ENCODE assay signal across 21 mouse cellular contexts in the genomic region with DNA sequence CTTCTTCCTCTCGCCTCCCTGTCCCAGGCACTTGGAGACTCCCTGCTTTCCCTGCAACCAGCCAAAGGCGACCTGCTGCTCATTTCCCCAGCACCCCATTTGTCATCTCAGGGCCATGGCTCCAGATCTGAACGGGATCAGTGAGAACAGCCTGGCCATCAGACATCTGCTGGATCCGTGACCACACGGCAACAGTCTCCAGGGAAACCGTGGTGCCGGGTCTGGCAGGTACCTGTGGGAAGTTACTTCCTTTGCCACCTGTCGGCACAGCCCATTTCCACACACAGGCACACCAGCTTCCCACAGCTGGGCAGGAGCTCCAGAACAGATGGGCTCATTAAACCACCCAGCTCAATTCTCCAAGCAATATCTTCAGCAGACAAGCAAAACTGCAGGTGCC. TPM values are rescaled to one million over a fixed set of nuclear protein-coding genes. Genes with fewer than 3 reads are reported as not detected.
DNase-seq lines count a peak whose midpoint lies in the region; ATAC-seq and TF ChIP-seq lines count a peak whose summit lies in the region.
"Had no signal": no experiment of that assay in that cellular context is flagged by ENCODE, and none has a peak within 500 bp of the region (broad histone marks: within the 10 kb centered on the region; RNA-seq: fewer than 3 reads in every experiment).

No protein-coding gene starts in this region.

- no peak overlapping the region for H3K4me3 ChIP-seq in gastrocnemius, adult 2 months
- no peak overlapping the region for H3K4me3 ChIP-seq in limb, embryonic 11.5 days (ENCODE audit: low read depth, low read length)
- no peak overlapping the region for H3K4me3 ChIP-seq in limb, embryonic 10.5 days
- H3K4me3 ChIP-seq: embryonic facial prominence, embryonic 13.5 days; forebrain, embryonic 13.5 days; layer of hippocampus, adult 2 months; left cerebral cortex, adult 2 months had no signal

- peak; percentile 45 for DNase-seq in cerebellum, adult 11-12 months
- no peak for DNase-seq in cerebellum, adult 9-10 months
- DNase-seq in gastrocnemius, adult 2 months = peak; percentile 4
- DNase-seq in gastrocnemius, adult 8-10 months (ENCODE audit: low spot score in 2 of 2) = no peak
- peak; percentile 22 for DNase-seq in limb, embryonic 11.5 days (ENCODE audit: low spot score)
- DNase-seq in limb, embryonic 10.5 days (ENCODE audit: low spot score) = no peak
- peak; percentile 38 to 41 for DNase-seq in cerebellum, postnatal 25 days
- no peak for DNase-seq in spleen, adult 18-20 months
- DNase-seq: adrenal gland, postnatal 14 days; gastrocnemius, postnatal 14 days; heart, adult 11 months; kidney, postnatal 14 days; liver; liver, postnatal 0 days had no signal

- intact Hi-C loops in gastrocnemius, adult 2 months (cut with DNase I) = no loop called here

- H3K9me3 ChIP-seq in limb, embryonic 11.5 days (ENCODE audit: control insufficient read depth, low read length) = no peaks in the 10 kb centered on the region
- no peaks in the 10 kb centered on the region for H3K9me3 ChIP-seq in limb, embryonic 10.5 days (replicated peaks)
- H3K9me3 ChIP-seq: embryonic facial prominence, embryonic 13.5 days; forebrain, embryonic 13.5 days had no signal

- no peaks in the 10 kb centered on the region; the same call in 1 of the 2 replicates for H3K36me3 ChIP-seq in limb, embryonic 11.5 days (ENCODE audit: control insufficient read depth, insufficient read depth, low read length)
- H3K36me3 ChIP-seq in limb, embryonic 10.5 days = peaks cover 58% of the 10 kb centered on the region

- no peak for TF ChIP-seq CTCF in gastrocnemius, adult 2 months (IDR thresholded peaks at IDR 0.05)

- WGBS in limb, embryonic 11.5 days = 77% methylated on average over 8 of the region's 8 CpGs
- 77% methylated on average over 8 of the region's 8 CpGs for WGBS in limb, embryonic 10.5 days

- H3K27ac ChIP-seq in gastrocnemius, adult 2 months = no peak overlapping the region
- no peak overlapping the region for H3K27ac ChIP-seq in limb, embryonic 11.5 days (replicated peaks; ENCODE audit: low read depth, low read length)
- H3K27ac ChIP-seq in limb, embryonic 10.5 days = no peak overlapping the region
- H3K27ac ChIP-seq: embryonic facial prominence, embryonic 13.5 days; forebrain, embryonic 13.5 days; layer of hippocampus, adult 2 months; left cerebral cortex, adult 2 months; macrophage had no signal

- no peak overlapping the region for H3K4me2 ChIP-seq in limb, embryonic 11.5 days (ENCODE audit: low read depth, severe bottlenecking)
- H3K4me2 ChIP-seq: embryonic facial prominence, embryonic 13.5 days; forebrain, embryonic 13.5 days; heart, embryonic 11.5 days had no signal

- no peak for ATAC-seq in limb, embryonic 11.5 days (ENCODE audit: insufficient number of reproducible peaks, low FRiP score, low TSS enrichment, low read depth)
- ATAC-seq: forebrain, embryonic 13.5 days; liver, postnatal 0 days; lung, postnatal 0 days had no signal

- no peaks in the 10 kb centered on the region for H3K27me3 ChIP-seq in limb, embryonic 11.5 days (ENCODE audit: control insufficient read depth, insufficient read depth, low read length)
- H3K27me3 ChIP-seq in limb, embryonic 10.5 days (ENCODE audit: low read depth, poor library complexity, severe bottlenecking) = no peaks in the 10 kb centered on the region
- H3K27me3 ChIP-seq: embryonic facial prominence, embryonic 13.5 days; forebrain, embryonic 13.5 days had no signal

- H3K9ac ChIP-seq in limb, embryonic 11.5 days (ENCODE audit: low read length) = no peak overlapping the region
- H3K9ac ChIP-seq: embryonic facial prominence, embryonic 13.5 days; forebrain, embryonic 13.5 days; liver, postnatal 0 days had no signal

- 0 out of 2 replicates have a peak, but pooled peaks cover 3% of the 10 kb centered on the region for H3K4me1 ChIP-seq in limb, embryonic 11.5 days (ENCODE audit: control insufficient read depth, insufficient read depth, low read length)
- H3K4me1 ChIP-seq in limb, embryonic 10.5 days = no peaks in the 10 kb centered on the region
- H3K4me1 ChIP-seq: embryonic facial prominence, embryonic 13.5 days had no signal

RNA-seq across cellular contexts. Expression of gene Pdia5, which starts 33.2 kb away (rescaled TPM):
- 1 to 10 TPM; 1.2 to 2.5 TPM for total RNA-seq in gastrocnemius, adult 2 months (2021)
- total RNA-seq in gastrocnemius, adult 8-10 months (2022) = 1 to 10 TPM; 1.1 to 1.6 (median 1.4) TPM
- polyA plus RNA-seq in limb, embryonic 11.5 days (2014; fragmentation: Nextera tagmentation; extraction: Ambion mirVana) = 10.9 and 11.3 TPM in 2 replicates
- 21.2 and 24.2 TPM in 2 replicates for polyA plus RNA-seq in limb, embryonic 10.5 days (2016; fragmentation: Nextera tagmentation; extraction: Ambion mirVana)

Comparison
In these comparisons a context has a peak if more than half of its experiments do, and no peak if none do; other contexts are left out.
1. DNase-seq: peak in cerebellum, adult 11-12 months (single experiment), gastrocnemius, adult 2 months (single experiment), limb, embryonic 11.5 days (single experiment) and cerebellum, postnatal 25 days (2 of 2); none in cerebellum, adult 9-10 months (single experiment), gastrocnemius, adult 8-10 months (0 of 2), limb, embryonic 10.5 days (single experiment) and spleen, adult 18-20 months (0 of 2).